Mouse (Mus musculus) cerebellum, postnatal 10 days (tissue): ENCODE results near the gene Cideb.

Experiments used
- DNase-seq, 2 experiments: peaks; one replicate each; pipeline ENCODE4 v3.0.0; 2021; ENCODE audit warnings: mixed read lengths in 2 of 2

Cideb gene

DNA sequence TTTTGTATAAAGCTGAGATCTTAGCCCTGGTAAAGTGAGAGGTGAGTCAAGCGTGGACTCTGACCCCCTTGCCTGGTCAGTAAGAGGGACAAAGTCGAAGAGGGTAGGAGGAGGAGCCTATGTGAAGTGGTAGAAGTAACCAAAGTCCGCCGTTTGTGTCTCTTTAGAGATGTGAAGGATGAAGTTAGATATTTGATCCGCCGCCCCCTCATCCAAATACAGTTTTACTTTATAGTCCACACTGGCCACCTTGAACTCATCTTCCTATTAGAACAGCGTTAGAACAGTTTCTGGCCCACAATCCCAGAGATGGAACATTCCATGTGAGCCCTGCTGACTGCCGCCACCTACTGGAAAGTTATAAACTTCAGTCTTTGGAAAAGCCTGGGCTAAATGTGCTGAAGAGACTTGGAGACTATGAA is at the start of gene Cideb:
TSS of gene Cideb (minus strand) at position 96 of the 422 bp plus-strand sequence.
- DNase-seq, result peak; percentile 66 to 76

DNA sequence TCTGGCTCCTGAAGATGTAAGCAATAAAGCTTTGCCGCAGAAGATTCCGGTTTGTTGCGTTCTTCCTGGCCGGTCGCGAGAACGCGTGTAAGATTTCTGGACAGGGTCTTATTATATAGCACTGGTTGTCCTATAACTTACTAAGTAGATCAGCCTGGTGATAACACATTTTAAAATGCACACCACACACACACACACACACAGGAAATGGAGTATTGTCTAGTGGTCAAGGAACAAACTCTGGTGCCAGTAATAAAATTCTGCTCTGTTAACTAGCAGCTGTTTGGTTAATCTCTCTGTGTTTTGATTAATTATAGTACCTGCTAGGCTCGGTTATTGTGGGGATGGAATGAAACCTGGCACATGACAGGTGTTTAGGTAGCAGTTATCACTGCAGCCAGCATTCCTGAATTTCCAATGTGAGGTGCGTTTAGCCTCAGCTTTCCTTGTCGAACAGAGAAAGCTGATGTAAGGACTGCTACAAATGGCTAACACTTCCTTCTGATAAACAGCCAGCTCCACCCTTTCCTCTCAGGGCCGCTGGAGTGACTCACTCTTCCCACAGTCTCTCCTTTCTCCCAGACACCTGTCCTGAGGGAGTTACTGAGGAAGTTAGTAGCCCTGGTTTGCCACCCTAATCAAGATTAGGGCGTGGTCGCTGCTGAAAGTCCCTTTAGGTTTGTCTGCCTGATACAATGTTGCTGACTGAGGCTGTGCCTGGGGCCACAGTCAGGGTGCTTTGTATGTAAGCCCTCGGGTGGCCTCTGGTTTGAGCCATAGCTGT is 37.3 kb upstream of the Cideb start:
- peak in 1 of 2 experiments; percentile 0 for DNase-seq

DNA sequence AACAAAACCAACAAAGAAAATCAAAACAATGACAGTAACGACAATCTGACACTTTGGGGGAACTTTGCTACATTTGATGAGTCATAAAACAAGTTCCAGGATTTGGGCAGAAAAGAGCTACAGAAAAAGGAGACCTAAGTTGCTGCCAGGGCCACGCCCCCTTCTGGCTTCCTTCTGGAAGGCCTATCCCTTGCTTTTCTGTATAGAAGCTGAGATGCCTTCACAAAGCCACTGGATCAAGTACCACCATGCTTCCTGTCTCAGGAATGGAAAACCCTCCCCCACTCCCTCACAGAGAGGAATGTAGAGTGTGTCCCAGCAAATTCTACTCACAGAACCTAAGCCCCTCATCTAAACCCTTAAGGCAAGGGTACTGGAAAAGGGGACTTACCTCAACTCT is 35.7 kb upstream of the Cideb start:
- DNase-seq, result peak in 1 of 2 experiments; percentile 2

- peak in 1 of 2 experiments; percentile 0 for DNase-seq
Observed at GRCm38 (mm10) chr14:55793461-55793860, 35.2 kb upstream of the Cideb start.

GRCm38 (mm10) chr14:55788256-55789050 is 30.2 kb upstream of the Cideb start, which contains the start of gene Ripk3:
Gene Ripk3 (minus strand): TSS chr14:55788865.
- DNase-seq, result peak in 1 of 2 experiments; percentile 9

DNA sequence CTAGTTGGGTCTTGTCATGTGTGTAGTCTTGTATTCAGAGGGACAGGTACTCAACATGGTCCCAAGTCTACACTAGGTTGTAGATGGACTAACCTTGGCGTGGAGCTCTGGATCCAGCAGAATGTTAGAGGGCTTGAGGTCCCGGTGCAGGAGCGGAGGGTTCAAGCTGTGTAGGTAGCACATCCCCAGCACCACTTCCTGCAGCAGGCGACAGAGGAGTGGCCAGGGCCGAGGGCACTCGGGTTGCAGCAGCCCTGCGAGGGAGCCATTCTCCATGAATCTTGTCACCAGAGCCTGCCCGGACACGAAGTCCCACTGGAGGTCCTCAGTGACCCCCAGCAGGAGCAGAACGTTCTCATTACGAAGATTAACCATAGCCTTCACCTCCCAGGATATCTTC is 29.5 kb upstream of the Cideb start:
- no peak for DNase-seq

- DNase-seq, result peak in 1 of 2 experiments; percentile 13
Observed at GRCm38 (mm10) chr14:55785195-55785594, 26.9 kb upstream of the Cideb start.

DNA sequence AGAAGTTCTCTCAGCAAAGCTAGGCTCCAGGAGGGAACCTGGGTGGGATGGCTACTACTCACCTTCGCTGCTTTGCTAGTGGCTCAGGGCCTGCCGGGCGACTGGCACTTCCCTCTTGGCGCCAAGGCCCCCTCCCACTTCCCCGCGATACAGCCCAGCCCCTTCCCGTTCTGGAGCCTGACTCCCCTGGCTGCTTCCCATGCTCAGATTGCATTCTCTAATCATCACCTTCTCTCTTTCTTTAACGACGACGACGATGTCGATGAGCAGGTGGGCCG is 25.6 kb upstream of the Cideb start, which contains the start of gene Adcy4:
TSS of gene Adcy4 (minus strand) at position 138 of the 278 bp plus-strand sequence.
- peak in 1 of 2 experiments; percentile 8 for DNase-seq

GRCm38 (mm10) chr14:55783171-55783957 is 25.1 kb upstream of the Cideb start:
- DNase-seq, result peak in 1 of 2 experiments; percentile 13

DNA sequence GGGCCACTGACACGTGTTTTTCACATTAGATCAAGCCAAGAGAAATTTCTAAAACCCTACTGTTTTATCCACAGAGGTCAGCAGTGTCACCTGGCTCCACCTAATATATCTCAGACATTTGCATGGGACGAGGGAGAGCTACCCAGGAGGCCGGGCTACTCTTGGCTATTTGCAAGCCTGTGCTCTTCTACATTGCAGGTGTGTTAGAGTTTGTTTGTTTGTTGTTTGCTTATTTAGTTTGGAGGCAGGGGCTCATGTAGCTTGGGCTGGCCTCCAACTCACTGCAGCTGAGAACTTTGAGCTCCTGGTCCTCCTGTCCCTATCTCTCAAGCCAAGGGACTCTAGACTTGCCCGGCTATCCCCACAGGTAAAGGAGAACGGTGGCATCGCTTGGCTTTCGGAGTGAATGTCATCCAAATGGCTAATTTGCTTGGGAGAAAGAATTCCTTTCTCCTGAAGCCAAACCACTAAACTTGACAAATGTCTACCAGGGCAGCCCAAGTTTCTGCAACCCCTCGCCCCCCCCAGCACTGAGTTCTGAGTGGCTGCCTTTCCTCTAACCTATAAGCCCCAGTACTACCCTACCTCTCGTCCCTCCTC is 24.2 kb upstream of the Cideb start:
- DNase-seq, result peak in 1 of 2 experiments; percentile 6

DNA sequence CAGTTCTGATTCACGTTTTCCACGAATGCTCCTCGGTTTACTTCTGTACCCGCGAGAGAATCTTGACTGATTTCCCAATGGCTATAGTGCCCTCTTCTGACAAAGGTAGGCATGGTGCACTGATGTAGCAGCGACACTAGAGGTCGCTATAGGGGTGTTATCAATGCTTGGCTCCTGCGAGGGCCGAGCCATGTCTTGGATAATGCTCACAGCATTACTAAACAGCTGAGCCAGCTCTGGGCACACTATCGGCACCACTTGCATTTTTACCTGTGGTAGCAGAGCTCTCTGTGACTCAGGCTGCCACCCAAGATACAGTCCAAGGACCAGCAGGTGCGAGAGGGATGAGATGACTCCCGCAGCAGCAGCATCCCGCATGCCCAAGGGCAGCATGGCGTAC is 23.1 kb upstream of the Cideb start:
- DNase-seq, result peak; percentile 80 to 86

- DNase-seq, result no peak
Observed at GRCm38 (mm10) chr14:55780736-55781135, 22.5 kb upstream of the Cideb start.

- peak in 1 of 2 experiments; percentile 2 for DNase-seq
Observed at GRCm38 (mm10) chr14:55779656-55780055, 21.4 kb upstream of the Cideb start.

DNA sequence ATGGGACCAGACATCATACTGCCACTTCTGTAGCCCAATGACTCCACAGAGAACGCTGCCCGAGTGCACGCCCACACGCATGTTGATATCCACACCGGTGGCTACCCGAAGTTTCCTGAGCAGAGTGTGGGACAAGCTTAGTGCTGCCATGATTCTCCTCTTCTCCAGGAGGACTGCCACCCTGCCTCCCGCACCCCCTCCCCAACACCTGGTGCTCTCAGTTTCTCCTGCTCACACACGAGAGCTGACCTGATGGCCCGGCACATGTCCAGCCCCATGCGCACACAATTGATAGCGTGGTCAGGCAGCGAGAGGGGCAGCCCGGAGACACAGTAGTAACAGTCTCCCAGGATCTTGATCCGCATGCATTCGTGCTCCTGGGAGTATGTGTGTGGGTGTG is 20.4 kb upstream of the Cideb start:
- peak in 1 of 2 experiments; percentile 2 for DNase-seq

DNA sequence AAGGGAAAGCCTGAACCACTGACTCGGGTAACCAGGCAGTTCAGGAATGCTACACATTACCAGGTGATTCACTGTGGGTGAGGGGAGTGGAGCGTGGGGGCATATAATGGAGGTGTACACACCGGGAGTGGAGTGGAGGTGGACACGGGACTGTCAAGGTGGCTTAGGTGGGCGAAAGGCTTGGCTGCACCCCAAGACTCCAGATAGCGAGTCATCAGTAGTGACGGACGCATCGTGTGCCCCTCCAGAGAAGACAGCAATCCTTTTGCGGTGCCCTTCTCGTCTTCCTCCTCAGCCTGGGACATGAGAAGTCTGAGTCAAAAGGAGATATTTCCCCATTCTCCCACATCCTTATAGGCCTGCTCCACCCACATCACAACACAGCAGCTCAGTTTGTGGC is 19.5 kb upstream of the Cideb start:
- peak in 1 of 2 experiments; percentile 2 for DNase-seq

GRCm38 (mm10) chr14:55777176-55777575 is 18.9 kb upstream of the Cideb start:
- no peak for DNase-seq

DNA sequence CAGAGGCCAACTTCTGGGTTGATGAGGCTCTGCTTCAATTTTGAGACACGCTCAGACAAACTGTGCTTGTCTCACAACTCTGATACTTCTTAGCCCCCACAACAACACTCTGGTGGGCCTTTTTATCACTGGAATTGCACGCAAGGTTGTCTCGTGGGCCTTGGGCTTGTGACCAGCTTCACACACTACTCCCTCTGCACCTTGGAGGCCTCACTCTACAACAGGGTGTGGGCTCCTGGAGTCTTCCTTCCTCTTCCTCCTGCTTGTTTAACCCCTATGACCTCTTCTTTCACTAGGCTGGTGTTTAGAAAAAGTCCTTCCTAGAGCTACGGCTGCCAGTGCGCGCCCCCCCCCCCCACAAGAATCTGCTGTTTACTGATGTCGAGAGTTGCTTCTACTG is 18.5 kb upstream of the Cideb start:
- no peak for DNase-seq

GRCm38 (mm10) chr14:55769087-55769703 is 10.9 kb upstream of the Cideb start:
- no peak for DNase-seq

DNA sequence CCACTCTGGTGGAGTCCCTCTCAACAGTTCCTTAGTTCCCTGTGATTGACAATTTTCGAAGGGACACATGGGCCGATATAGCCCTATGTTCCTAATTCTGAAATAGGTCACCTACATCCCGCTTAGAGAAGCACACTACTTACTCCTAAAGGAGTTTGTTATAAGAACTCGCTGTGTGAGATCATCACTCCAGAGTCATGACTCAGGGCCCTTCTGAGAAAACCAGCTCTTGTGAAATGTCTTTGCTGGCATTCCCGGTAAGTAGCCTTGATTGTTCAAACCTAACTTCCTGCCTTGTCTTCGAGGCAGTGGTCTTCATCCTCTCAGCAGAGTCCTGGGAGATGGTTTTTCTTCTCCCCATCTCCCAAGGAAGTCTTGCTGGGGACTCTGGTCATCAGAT is 10.3 kb upstream of the Cideb start:
- DNase-seq, result no peak

DNA sequence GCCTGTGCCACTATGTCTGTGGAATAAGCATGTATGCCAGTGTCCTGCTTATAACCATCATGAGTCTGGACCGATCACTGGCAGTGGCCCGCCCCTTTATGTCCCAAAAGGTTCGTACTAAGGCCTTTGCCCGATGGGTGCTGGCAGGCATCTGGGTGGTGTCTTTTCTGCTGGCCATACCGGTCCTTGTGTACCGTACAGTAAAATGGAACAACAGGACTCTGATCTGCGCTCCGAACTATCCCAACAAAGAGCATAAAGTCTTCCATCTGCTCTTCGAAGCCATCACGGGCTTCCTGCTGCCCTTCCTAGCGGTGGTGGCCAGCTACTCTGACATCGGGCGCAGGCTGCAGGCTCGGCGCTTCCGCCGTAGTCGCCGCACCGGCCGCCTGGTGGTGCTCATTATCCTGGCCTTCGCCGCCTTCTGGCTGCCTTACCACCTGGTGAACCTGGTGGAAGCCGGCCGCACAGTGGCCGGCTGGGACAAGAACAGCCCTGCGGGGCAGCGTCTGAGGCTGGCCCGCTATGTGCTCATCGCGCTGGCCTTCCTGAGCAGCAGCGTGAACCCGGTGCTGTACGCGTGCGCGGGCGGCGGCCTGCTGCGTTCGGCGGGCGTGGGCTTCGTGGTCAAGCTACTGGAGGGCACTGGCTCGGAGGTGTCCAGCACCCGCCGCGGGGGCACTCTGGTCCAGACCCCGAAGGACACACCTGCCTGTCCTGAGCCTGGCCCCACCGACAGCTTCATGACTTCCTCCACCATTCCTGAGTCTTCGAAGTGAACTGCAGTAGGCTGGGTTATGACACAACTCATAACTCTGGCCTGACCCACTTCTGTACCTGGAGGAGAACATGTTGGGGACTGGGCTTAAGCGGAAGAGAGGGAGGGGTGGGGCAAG is 9.5 kb upstream of the Cideb start:
- peak; percentile 80 to 83 for DNase-seq

DNA sequence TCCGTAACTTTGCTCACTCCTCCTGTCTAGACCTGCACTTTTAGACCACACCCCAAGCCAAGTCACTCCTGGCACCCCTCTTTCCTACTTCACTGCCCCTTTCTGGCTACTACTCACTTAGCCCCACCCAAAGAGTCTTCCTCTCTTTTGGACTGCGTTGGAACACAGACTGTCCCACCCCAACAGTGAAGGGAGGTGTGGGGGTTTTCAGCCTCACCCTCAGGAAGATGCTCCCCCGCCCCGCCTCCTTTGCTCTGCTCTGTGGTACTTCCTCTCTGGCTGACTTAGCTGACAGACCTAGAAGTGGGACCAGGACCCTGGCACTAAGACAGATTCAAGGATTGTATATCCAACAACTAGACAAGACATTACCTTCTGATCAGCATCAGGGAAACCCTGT is 7.4 kb upstream of the Cideb start, which contains the start of gene Ltb4r1:
TSS of gene Ltb4r1 (plus strand) at position 267 of the 400 bp plus-strand sequence.
- DNase-seq, result no peak
